Mouse (Mus musculus): ENCODE results near the gene Pakap. TPM values are rescaled to one million over a fixed set of nuclear protein-coding genes. Genes with fewer than 3 reads are reported as not detected.

The Pakap gene
- total and polyA plus RNA-seq, 2 experiments from 2014 or later = 6.9 to 9.5 TPM

DNA sequence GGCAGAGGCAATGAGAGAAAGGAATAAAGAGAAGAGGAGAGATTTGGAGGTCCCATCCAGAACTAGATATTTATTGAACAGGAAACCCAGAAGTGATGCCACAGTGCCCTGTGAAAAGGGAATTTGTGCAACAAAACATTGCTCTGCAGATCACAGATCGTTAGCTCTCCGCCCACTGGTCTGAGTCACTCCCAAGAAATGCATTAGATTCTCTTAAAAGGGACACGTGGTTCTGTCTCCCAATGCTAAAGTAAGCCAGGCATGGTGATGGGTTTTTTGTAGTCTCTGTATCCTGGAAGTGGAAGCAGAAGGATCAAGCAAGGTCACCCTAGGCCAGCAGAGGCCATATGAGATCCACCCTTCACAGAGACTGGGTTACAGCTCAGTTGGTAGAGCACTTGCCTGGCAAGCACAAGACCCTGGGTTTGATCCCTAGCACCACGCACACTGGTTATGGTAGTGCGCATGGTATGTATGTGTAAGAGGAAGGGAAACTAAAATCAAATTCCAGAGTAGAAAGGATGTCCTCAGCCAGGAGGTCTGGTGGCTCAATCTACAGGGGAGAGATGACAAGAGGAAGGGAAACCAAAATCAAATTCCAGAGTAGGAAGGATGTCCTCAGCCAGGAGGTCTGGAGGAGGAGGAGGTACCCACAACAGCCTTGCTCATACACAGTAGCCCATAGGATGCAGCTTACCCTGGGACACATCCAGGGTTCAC, 84.4 kb downstream of the Pakap start:
- TF ChIP-seq CTCF (IDR thresholded peaks at IDR 0.05; ENCODE audit: low read depth) = no peak
- H3K4me3 ChIP-seq (ENCODE audit: low read depth, low read length) = no peak overlapping the region
- DNase-seq = no peak
- no peak overlapping the region for H3K4me2 ChIP-seq (ENCODE audit: low read depth)
- H3K27ac ChIP-seq (ENCODE audit: low read depth, low read length) = no peak overlapping the region
- H3K9ac ChIP-seq = no peak overlapping the region
- no peaks in the 10 kb centered on the region for H3K4me1 ChIP-seq (ENCODE audit: insufficient read depth)
- H3K27me3 ChIP-seq (ENCODE audit: insufficient read depth, low read length) = no peaks in the 10 kb centered on the region
- H3K9me3 ChIP-seq (ENCODE audit: low read length) = no peaks in the 10 kb centered on the region
- H3K36me3 ChIP-seq (ENCODE audit: insufficient read depth) = peaks cover 15% of the 10 kb centered on the region; the same call in 1 of the 2 replicates
- ATAC-seq = no peak
- 73% methylated on average over 5 of the region's 5 CpGs for WGBS

DNA sequence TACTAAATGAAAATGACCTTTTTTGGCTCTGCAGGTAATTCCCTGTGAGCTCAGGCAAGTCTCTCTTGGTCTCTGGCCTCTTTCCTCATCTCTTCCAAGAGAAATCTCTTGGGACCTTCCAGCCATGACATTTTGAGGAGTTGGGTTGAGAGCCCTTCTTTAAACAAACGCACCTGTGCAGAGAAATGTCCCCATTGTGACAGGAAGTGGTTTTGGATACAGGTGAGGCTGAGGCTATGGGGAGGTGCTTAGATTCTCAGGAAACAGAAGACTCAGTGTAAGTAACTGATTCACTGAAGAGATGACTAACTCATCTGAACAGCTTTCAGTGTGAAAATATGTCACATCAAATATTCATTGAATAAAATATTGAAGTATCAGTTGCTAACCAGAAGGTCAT, 88.0 kb downstream of the Pakap start:
- Histone ChIP-seq H3K27me3 (ENCODE audit: insufficient read depth, low read length) (no peaks in the 10 kb centered on the region), H3K4me2 (ENCODE audit: low read depth) (no peak overlapping the region), H3K4me1 (ENCODE audit: insufficient read depth) (peaks cover 5% of the 10 kb centered on the region; the same call in 1 of the 2 replicates), H3K27ac (ENCODE audit: low read depth, low read length) (no peak overlapping the region), H3K4me3 (ENCODE audit: low read depth, low read length) (no peak overlapping the region), H3K9me3 (ENCODE audit: low read length) (no peaks in the 10 kb centered on the region), H3K9ac (no peak overlapping the region), H3K36me3 (ENCODE audit: insufficient read depth) (0 out of 2 replicates have a peak, but pooled peaks cover 7% of the 10 kb centered on the region)
- ATAC-seq (no peak), DNase-seq (no peak)
- TF ChIP-seq CTCF (IDR thresholded peaks at IDR 0.05; ENCODE audit: low read depth) = no peak
- 82% methylated on average over 1 of the region's 1 CpGs for WGBS

DNA sequence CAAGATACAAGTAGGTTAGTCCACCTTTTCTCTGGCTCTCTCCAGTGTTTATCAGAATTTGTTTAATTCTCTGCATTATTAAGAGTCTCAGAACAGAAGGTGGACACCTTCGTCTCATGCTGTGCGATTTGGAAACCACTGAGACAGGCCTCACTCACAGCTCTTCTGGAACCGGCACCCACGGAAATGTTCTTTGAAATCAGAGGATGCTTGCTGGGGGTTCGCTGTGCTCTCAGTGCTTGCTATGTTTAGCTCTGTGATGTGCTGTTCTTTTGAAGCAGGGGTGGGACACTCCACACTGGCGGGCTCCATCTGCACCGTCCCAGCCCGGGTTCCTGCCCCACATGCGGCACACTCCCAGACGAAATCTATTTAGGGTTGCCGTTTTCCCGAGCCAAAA, 88.4 kb downstream of the Pakap start:
- Histone ChIP-seq H3K27ac (ENCODE audit: low read depth, low read length) (no peak overlapping the region), H3K36me3 (ENCODE audit: insufficient read depth) (0 out of 2 replicates have a peak, but pooled peaks cover 7% of the 10 kb centered on the region), H3K9me3 (ENCODE audit: low read length) (no peaks in the 10 kb centered on the region), H3K4me1 (ENCODE audit: insufficient read depth) (peaks cover 5% of the 10 kb centered on the region; the same call in 1 of the 2 replicates), H3K9ac (no peak overlapping the region), H3K4me2 (ENCODE audit: low read depth) (no peak overlapping the region), H3K4me3 (ENCODE audit: low read depth, low read length) (no peak overlapping the region), H3K27me3 (ENCODE audit: insufficient read depth, low read length) (no peaks in the 10 kb centered on the region)
- no peak for DNase-seq
- 92% methylated on average over 12 of the region's 12 CpGs for WGBS
- no peak for ATAC-seq
- no peak for TF ChIP-seq CTCF (IDR thresholded peaks at IDR 0.05; ENCODE audit: low read depth)

DNA sequence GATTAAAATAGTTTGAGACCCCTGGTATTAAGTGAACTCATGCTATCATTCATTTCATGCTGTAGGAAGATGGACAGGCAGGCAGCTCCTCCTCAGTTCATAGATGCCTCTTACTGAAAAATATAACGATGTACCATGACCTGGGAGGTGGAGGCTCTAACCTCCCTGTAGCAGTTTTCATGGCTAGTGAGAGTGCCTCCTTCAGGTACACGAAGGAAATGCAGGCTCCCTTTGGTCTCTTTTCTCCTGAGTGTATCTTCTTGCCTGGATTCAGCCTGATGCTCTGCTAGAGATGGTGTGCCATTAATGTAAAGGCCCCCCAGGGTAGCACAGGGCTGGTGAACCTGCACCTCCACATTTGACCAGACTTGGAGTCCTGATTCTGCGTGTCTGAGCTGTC, 88.9 kb downstream of the Pakap start:
- Histone ChIP-seq H3K36me3 (ENCODE audit: insufficient read depth) (0 out of 2 replicates have a peak, but pooled peaks cover 7% of the 10 kb centered on the region), H3K9ac (no peak overlapping the region), H3K4me2 (ENCODE audit: low read depth) (no peak overlapping the region), H3K27ac (ENCODE audit: low read depth, low read length) (no peak overlapping the region), H3K4me1 (ENCODE audit: insufficient read depth) (peaks cover 5% of the 10 kb centered on the region; the same call in 1 of the 2 replicates), H3K9me3 (ENCODE audit: low read length) (no peaks in the 10 kb centered on the region), H3K4me3 (ENCODE audit: low read depth, low read length) (no peak overlapping the region), H3K27me3 (ENCODE audit: insufficient read depth, low read length) (no peaks in the 10 kb centered on the region)
- TF ChIP-seq CTCF (IDR thresholded peaks at IDR 0.05; ENCODE audit: low read depth) = 0 out of 2 replicates have a peak, but pooled peaks have one; percentile 15
- no peak for DNase-seq
- ATAC-seq = no peak
- WGBS = 89% methylated on average over 3 of the region's 3 CpGs

DNA sequence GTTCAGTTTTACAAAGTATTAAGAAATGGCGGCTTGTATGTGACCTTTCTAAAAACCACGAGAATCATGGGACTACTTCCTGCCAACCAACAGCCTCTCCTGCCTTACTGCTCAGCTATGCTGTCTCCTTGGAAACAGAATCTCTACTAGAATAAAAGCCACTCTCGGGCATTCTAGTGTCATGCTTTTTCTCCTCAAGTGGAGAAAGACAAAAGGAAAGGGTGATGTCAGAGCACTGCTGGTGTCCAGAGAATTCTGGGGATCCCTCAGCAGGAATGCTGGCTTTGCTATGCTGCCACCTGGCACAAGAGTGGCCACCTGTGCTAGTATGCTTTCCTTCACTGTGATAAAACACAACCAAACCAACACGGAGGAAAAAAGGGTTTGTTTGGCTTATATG, 92.5 kb downstream of the Pakap start:
- Histone ChIP-seq H3K4me3 (ENCODE audit: low read depth, low read length) (no peak overlapping the region), H3K4me2 (ENCODE audit: low read depth) (0 out of 2 replicates have a peak overlapping the region, but pooled peaks have one; percentile 11), H3K27me3 (ENCODE audit: insufficient read depth, low read length) (no peaks in the 10 kb centered on the region), H3K36me3 (ENCODE audit: insufficient read depth) (no peaks in the 10 kb centered on the region; the same call in 1 of the 2 replicates), H3K4me1 (ENCODE audit: insufficient read depth) (peaks cover 5% of the 10 kb centered on the region; the same call in 1 of the 2 replicates), H3K27ac (ENCODE audit: low read depth, low read length) (peak overlapping the region; percentile 54; the same call in 1 of the 2 replicates), H3K9ac (no peak overlapping the region), H3K9me3 (ENCODE audit: low read length) (no peaks in the 10 kb centered on the region)
- peak; percentile 96 for ATAC-seq
- DNase-seq = peak; percentile 53
- 5% methylated on average over 4 of the region's 4 CpGs for WGBS
- TF ChIP-seq CTCF (IDR thresholded peaks at IDR 0.05; ENCODE audit: low read depth) = no peak

DNA sequence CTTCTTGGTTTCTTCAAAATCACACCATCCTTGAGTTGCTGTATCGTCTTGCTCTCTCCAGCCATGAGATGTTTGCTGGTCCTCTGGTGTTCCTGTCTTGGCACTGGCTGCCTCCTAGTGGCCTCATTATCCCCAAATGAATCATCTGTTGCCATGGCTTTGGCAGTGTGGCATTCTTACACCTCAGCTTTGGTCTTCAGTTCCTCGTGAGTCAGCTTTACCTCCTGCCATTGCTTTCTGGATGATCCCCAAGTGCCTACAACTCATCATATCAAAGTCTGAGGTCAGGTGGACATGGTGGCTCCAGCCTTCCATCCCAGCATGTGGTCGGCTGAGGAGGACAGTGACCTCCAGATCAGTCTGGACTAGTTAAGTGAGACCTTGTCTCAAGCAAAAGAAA, 98.1 kb downstream of the Pakap start:
- Histone ChIP-seq H3K9ac (no peak overlapping the region), H3K4me3 (ENCODE audit: low read depth, low read length) (no peak overlapping the region), H3K4me2 (ENCODE audit: low read depth) (no peak overlapping the region), H3K27me3 (ENCODE audit: insufficient read depth, low read length) (no peaks in the 10 kb centered on the region), H3K36me3 (ENCODE audit: insufficient read depth) (no peaks in the 10 kb centered on the region; the same call in 1 of the 2 replicates), H3K9me3 (ENCODE audit: low read length) (no peaks in the 10 kb centered on the region), H3K27ac (ENCODE audit: low read depth, low read length) (no peak overlapping the region), H3K4me1 (ENCODE audit: insufficient read depth) (no peaks in the 10 kb centered on the region)
- no peak for DNase-seq
- TF ChIP-seq CTCF (IDR thresholded peaks at IDR 0.05; ENCODE audit: low read depth) = no peak
- ATAC-seq = no peak
- 81% methylated on average over 3 of the region's 3 CpGs for WGBS

DNA sequence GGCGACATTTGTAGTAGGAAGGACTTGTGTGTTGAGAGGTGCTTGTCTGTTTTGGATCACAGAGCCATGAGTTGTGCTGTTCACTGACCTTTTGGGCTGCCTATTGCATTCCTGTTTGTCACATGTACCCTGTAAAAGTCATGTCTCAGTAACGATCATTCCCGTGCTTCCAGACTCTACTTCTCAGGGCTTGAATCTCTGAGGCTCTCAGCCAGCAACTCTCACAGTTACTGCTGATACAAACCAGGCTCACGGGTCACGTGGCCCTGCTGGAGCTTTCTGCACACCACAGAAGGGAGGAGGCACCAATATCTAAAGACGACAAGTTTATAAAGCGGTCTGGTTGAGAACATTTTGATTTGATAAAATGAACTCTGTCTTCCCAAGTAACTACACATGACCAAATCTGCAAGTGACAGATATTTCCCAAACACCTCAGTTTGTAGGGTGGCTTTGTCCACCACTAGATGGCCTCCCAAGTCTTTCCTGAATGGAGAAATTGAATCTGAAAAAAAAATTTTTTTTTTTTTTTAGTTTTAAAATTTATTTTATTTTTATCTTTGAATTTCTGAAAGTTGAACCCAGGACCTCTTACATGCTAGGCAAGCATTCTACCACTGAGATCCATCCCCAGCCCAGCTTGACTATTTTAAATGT, 103.0 kb downstream of the Pakap start:
- no peaks in the 10 kb centered on the region for H3K36me3 ChIP-seq (ENCODE audit: insufficient read depth)
- no peaks in the 10 kb centered on the region for H3K9me3 ChIP-seq (ENCODE audit: low read length)
- no peak overlapping the region for H3K4me2 ChIP-seq (ENCODE audit: low read depth)
- no peaks in the 10 kb centered on the region for H3K27me3 ChIP-seq (ENCODE audit: insufficient read depth, low read length)
- H3K4me1 ChIP-seq (ENCODE audit: insufficient read depth) = peaks cover 4% of the 10 kb centered on the region; the same call in 1 of the 2 replicates
- no peak for ATAC-seq
- no peak overlapping the region for H3K27ac ChIP-seq (ENCODE audit: low read depth, low read length)
- no peak overlapping the region for H3K9ac ChIP-seq
- 69% methylated on average over 7 of the region's 7 CpGs for WGBS
- TF ChIP-seq CTCF (IDR thresholded peaks at IDR 0.05; ENCODE audit: low read depth) = peak; percentile 68
- no peak overlapping the region for H3K4me3 ChIP-seq (ENCODE audit: low read depth, low read length)
- DNase-seq = peak; percentile 28
